Mouse (Mus musculus) lung, adult 2 months (tissue): ENCODE data around the gene Tpcn2.

Experiments used
- CTCF ChIP-seq: fragments of 200-500 bp; IDR thresholded peaks from 2 replicates; pipeline ENCODE4 v1.5.1; 2011; ENCODE audit warnings: mild to moderate bottlenecking, low read length, control low read depth; ENCODE audit not compliant: insufficient read depth
- POLR2A ChIP-seq: fragments of 200-500 bp; IDR thresholded peaks from 2 replicates; pipeline ENCODE4 v1.6.1; 2011; ENCODE audit warnings: low read depth, mild to moderate bottlenecking, control low read depth, low read length, borderline replicate concordance; ENCODE audit errors: extremely low read depth

GRCm38 (mm10) chr7:145275488-145275887, 8.3 kb downstream of the Tpcn2 start:
- TF ChIP-seq POLR2A (no peak), CTCF (no peak)
